Mouse (Mus musculus) bone marrow macrophage, adult 2 months (primary cell): ENCODE measurements around the gene Zfp423.

ENCODE experiments used
- CTCF ChIP-seq: IDR thresholded peaks from 2 replicates; pipeline ENCODE4 v1.5.1; 2012; ENCODE audit warnings: low read depth, mild to moderate bottlenecking, low read length, moderate library complexity
- POLR2A ChIP-seq: IDR thresholded peaks from 2 replicates; pipeline ENCODE4 v1.6.1; 2012; ENCODE audit warnings: mild to moderate bottlenecking, low read depth, low read length, borderline replicate concordance

DNA sequence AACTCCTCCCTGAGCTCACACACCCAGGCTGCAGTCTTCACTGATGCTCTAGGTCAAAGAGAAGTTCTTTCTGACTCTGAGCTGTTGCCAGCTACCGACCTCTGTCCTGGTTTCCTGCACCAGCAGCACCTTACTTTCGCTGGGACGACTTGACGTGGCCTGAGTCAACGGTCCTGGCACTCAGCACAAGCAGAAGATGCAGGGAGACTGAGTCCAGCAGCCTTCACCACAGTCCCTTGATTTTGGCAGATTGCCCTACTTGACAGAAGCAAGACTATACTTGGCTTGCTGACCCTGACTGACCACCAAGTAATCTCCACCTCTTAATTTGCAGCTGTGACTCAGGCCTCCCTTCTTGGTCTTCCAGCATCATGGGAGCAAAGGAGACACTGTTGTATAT, 110.6 kb downstream of the Zfp423 start:
- TF ChIP-seq CTCF (no peak), POLR2A (no peak)
